Mouse (Mus musculus) myocyte (in vitro differentiated cells): Measurements from ENCODE around the gene Tspyl4.

Experiments used
- E2F4 ChIP-seq: IDR thresholded peaks from one replicate; pipeline ENCODE4 v1.6.1; 2011; ENCODE audit warnings: mild to moderate bottlenecking, control low read depth, moderate library complexity; ENCODE audit not compliant: insufficient read depth
- MAX ChIP-seq: IDR thresholded peaks from one replicate; pipeline ENCODE4 v1.6.1; 2011; ENCODE audit warnings: low read depth, mild to moderate bottlenecking, control low read depth
- POLR2A ChIP-seq: IDR thresholded peaks from one replicate; pipeline ENCODE4 v1.6.1; 2011; ENCODE audit warnings: low read depth, mild to moderate bottlenecking, control low read depth, moderate library complexity; ENCODE audit not compliant: insufficient read length
- POLR2AphosphoS2 ChIP-seq: IDR thresholded peaks from one replicate; pipeline ENCODE4 v1.6.1; 2011; ENCODE audit warnings: low read depth, control low read depth; ENCODE audit not compliant: insufficient read length
- USF1 ChIP-seq: IDR thresholded peaks from one replicate; pipeline ENCODE4 v1.6.1; 2011; ENCODE audit warnings: low read depth, mild to moderate bottlenecking, control low read depth, moderate library complexity

DNA sequence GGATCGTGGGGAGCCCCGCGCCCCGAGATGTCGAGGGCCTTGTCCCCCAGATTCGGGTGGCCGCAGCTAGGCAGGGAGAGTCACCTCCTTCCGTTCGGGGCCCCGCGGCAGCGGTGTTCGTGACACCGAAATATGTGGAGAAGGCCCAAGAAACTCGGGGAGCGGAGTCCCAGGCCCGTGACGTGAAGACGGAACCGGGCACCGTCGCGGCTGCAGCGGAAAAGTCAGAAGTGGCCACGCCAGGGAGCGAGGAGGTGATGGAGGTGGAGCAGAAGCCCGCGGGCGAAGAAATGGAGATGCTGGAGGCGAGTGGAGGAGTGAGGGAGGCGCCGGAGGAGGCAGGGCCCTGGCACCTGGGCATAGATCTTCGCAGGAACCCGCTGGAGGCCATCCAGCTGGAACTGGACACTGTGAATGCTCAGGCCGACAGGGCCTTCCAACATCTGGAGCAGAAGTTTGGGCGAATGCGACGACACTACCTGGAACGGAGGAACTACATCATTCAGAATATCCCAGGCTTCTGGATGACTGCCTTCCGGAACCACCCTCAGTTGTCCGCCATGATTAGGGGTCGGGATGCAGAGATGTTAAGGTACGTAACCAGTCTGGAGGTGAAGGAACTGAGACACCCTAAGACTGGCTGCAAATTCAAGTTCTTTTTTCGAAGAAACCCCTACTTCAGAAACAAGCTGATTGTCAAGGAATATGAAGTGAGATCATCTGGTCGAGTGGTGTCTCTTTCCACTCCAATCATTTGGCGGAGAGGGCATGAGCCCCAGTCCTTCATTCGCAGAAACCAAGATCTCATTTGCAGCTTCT is 14.6 kb upstream of the Tspyl4 start:
- no peak for TF ChIP-seq MAX
- TF ChIP-seq POLR2A = no peak
- no peak for TF ChIP-seq USF1
- TF ChIP-seq POLR2AphosphoS2 = peak; percentile 27
- TF ChIP-seq E2F4 = no peak
